In the genomic region with DNA sequence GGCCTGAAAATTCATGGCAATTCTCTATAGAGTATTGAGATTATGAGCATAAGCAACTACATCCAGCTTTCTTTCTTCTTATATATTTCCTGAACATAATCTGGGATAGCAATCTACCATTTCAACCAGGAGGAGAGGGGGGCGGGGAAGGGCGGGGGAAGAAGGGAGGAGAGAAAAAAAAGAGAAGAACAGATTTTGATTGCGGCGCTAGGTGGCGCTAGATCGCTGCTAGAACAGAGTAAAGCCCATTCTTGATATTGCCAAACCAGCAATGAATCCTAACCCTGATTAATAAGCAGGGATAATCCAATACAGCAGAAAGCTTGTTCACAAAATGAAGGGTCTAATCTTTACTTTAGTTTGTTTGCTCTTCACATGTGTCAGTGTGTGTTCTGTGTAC, we compare ENCODE assay signal across 8 mouse cellular contexts. TPM values are rescaled to one million over a fixed set of nuclear protein-coding genes. Genes with fewer than 3 reads are reported as not detected.
DNase-seq lines count a peak whose midpoint lies in the region; ATAC-seq and TF ChIP-seq lines count a peak whose summit lies in the region.

No protein-coding gene starts in this region.

- intact Hi-C loops in heart, postnatal 25 days (cut with DNase I), result no loop called here
- intact Hi-C loops in gastrocnemius, postnatal 14 days (cut with DNase I; ENCODE audit: low total_unique reads), result no loop called here
- intact Hi-C loops in left cerebral cortex, postnatal 25 days (cut with DNase I), result no loop called here

- no peak for ATAC-seq in inflammation-experienced regulatory T-cells, adult 6 months

- no peak overlapping the region for H3K9ac ChIP-seq in MEL (ENCODE audit: control insufficient read depth, low read depth, low read length, poor library complexity, severe bottlenecking)

- peaks cover 7% of the 10 kb centered on the region in 2 experiments; a peak in 2 of 4 replicates for H3K4me1 ChIP-seq in MEL (ENCODE audit: control insufficient read depth in 1 of 2, insufficient read depth in 2 of 2, low read length in 2 of 2)

- TF ChIP-seq EP300 in MEL (IDR thresholded peaks at IDR 0.05; ENCODE audit: low read depth in 1 of 2, low read length in 2 of 2), result no peak

- no peaks in the 10 kb centered on the region for H3K9me3 ChIP-seq in MEL (replicated peaks; ENCODE audit: insufficient read depth, low read length)

- H3K4me3 ChIP-seq in MEL (ENCODE audit: control insufficient read depth in 1 of 2, insufficient read depth in 1 of 2, low read depth in 2 of 2, low read length in 2 of 2), result peak overlapping the region in 1 of 2 experiments; percentile 24; a peak in 1 of 4 replicates

- peak; percentile 68 for DNase-seq in heart, postnatal 4 days
- no peak for DNase-seq in heart, postnatal 25 days (ENCODE audit: low spot score)
- DNase-seq in MEL (ENCODE audit: low read depth, low spot score), result peak; percentile 65
- DNase-seq in cerebellum, postnatal 10 days, result peak; percentile 89 to 90
- peak; percentile 26 for DNase-seq in gastrocnemius, postnatal 14 days
- peak; percentile 54 to 77 for DNase-seq in left cerebral cortex, postnatal 25 days (ENCODE audit: low spot score in 2 of 2)
- peak; percentile 52 for DNase-seq in neural tube, embryonic 10.5 days (ENCODE audit: extremely low spot score, low spot score)

- no peak overlapping the region for H3K27ac ChIP-seq in MEL (ENCODE audit: control insufficient read depth, low read depth, low read length)

- H3K27me3 ChIP-seq in MEL (ENCODE audit: control insufficient read depth in 1 of 2, insufficient read depth in 2 of 2, low read length in 2 of 2), result no peaks in the 10 kb centered on the region

- peak; percentile 50 for TF ChIP-seq RAD21 in MEL (IDR thresholded peaks at IDR 0.05; ENCODE audit: low read depth, low read length)

- no peak for TF ChIP-seq POLR2A in MEL (IDR thresholded peaks at IDR 0.05; ENCODE audit: control insufficient read depth in 1 of 2, insufficient read depth in 1 of 2, low read depth in 1 of 2, low read length in 2 of 2, poor library complexity in 1 of 2)

- peak; percentile 61 to 70 (median 69) for TF ChIP-seq CTCF in MEL (IDR thresholded peaks at IDR 0.05 in 2 of 3, conservative IDR thresholded peaks at IDR 0.05 in 1 of 3; ENCODE audit: control insufficient read depth in 1 of 3, insufficient read depth in 1 of 3, low read depth in 2 of 3, low read length in 3 of 3, poor library complexity in 1 of 3, severe bottlenecking in 1 of 3)

- H3K79me2 ChIP-seq in MEL (ENCODE audit: control insufficient read depth, insufficient read depth, low read length, poor library complexity), result no peaks in the 10 kb centered on the region

- H3K36me3 ChIP-seq in MEL (ENCODE audit: control insufficient read depth in 1 of 2, insufficient read depth in 2 of 2, low read length in 2 of 2), result no peaks in the 10 kb centered on the region; a peak in 1 of 4 replicates

TF ChIP-seq in MEL, 35 proteins besides CTCF, POLR2A, EP300 and RAD21:
- TF ChIP-seq ZC3H11A (IDR thresholded peaks at IDR 0.05; ENCODE audit: low read depth, low read length) (no peak), TBP (IDR thresholded peaks at IDR 0.05; ENCODE audit: low read depth, low read length) (no peak), ZNF384 (IDR thresholded peaks at IDR 0.05; ENCODE audit: low read depth, low read length) (peak; percentile 82), ZMIZ1 (IDR thresholded peaks at IDR 0.05; ENCODE audit: low read depth, low read length) (no peak), SMC3 (IDR thresholded peaks at IDR 0.05; ENCODE audit: low read depth, low read length) (peak; percentile 37), SIN3A (IDR thresholded peaks at IDR 0.05; ENCODE audit: low read length) (no peak), TCF12 (IDR thresholded peaks at IDR 0.05; ENCODE audit: low read depth, low read length) (no peak), CHD1 (IDR thresholded peaks at IDR 0.05; ENCODE audit: low read depth, low read length) (no peak), MXI1 (IDR thresholded peaks at IDR 0.05; ENCODE audit: low read depth, low read length) (no peak), RCOR1 (IDR thresholded peaks at IDR 0.05; ENCODE audit: low read depth, low read length) (no peak), GABPA (IDR thresholded peaks at IDR 0.05; ENCODE audit: low read depth, low read length) (no peak), MAZ (IDR thresholded peaks at IDR 0.05; ENCODE audit: low read depth, low read length) (peak; percentile 55; the same call in 1 of the 2 replicates), TAL1 (IDR thresholded peaks at IDR 0.05; ENCODE audit: low read length) (no peak), HCFC1 (IDR thresholded peaks at IDR 0.05; ENCODE audit: low read depth, low read length) (no peak), ELF1 (IDR thresholded peaks at IDR 0.05; ENCODE audit: low read depth, low read length) (no peak)
TF ChIP-seq in MEL: peak in this region for 3.

RNA-seq across cellular contexts. Expression of gene Pcnx2, which starts 0.8 kb away (rescaled TPM):
- under 1 TPM; 0.38 to 0.41 TPM for total RNA-seq in heart, postnatal 4 days (2021)
- under 1 TPM; 0.44 to 0.50 TPM for total RNA-seq in heart, postnatal 25 days (2021)
- not detected in 2 replicates for total RNA-seq in MEL (2012; rRNA removed)
- polyA plus RNA-seq in MEL (2012; ENCODE audit: insufficient read depth in 1 of 2, insufficient read length in 2 of 2, low read depth in 1 of 2, low replicate concordance in 2 of 2, missing spikeins in 1 of 2), result under 1 TPM in 1 of 2 experiments, not detected in 1; 0.04 TPM
- total RNA-seq in gastrocnemius, postnatal 14 days (2021), result under 1 TPM; 0.23 to 0.35 TPM
- 10 to 100 TPM; 81.8 to 86.2 TPM for total RNA-seq in left cerebral cortex, postnatal 25 days (2021)
- polyA plus RNA-seq in inflammation-experienced regulatory T-cells, adult 6 months (2017; shearing (Covaris generic)), result under 1 TPM; 0.44 to 0.74 (median 0.61) TPM

RNA-seq across cellular contexts. Expression of gene Map3k21, which starts 11.4 kb away (rescaled TPM):
- total RNA-seq in heart, postnatal 4 days (2021), result under 1 TPM; 0.36 TPM
- under 1 TPM; 0.60 to 0.73 TPM for total RNA-seq in heart, postnatal 25 days (2021)
- total RNA-seq in MEL (2012; rRNA removed), result not detected in 2 replicates
- polyA plus RNA-seq in MEL (2012; ENCODE audit: insufficient read depth in 1 of 2, insufficient read length in 2 of 2, low read depth in 1 of 2, low replicate concordance in 2 of 2, missing spikeins in 1 of 2), result not detected
- under 1 TPM; 0.07 to 0.18 TPM for total RNA-seq in gastrocnemius, postnatal 14 days (2021)
- total RNA-seq in left cerebral cortex, postnatal 25 days (2021), result 1 to 10 TPM; 1.7 to 2.6 TPM
- polyA plus RNA-seq in inflammation-experienced regulatory T-cells, adult 6 months (2017; shearing (Covaris generic)), result not detected

Comparison
In these comparisons a context has a peak if more than half of its experiments do, and no peak if none do; other contexts are left out.
1. RNA of gene Pcnx2, which starts 0.8 kb away (total RNA-seq): 81.8 to 86.2 TPM in left cerebral cortex, postnatal 25 days; 0.44 to 0.50 TPM in heart, postnatal 25 days, 0.38 to 0.41 TPM in heart, postnatal 4 days, 0.23 to 0.35 TPM in gastrocnemius, postnatal 14 days and not detected in MEL; every median in the first group is over 10 times any median in the second.